Mouse (Mus musculus) frontal cortex, adult (tissue): ENCODE data around the gene Cela3a.

Experiments used
- ATAC-seq: cut with Nextera tagmentation; 2 replicates; pipeline ENCODE4 v1.9.2; 2017; ENCODE audit warnings: mild to moderate bottlenecking, moderate library complexity, mixed read lengths; ENCODE audit not compliant: low TSS enrichment

The Cela3a gene

DNA sequence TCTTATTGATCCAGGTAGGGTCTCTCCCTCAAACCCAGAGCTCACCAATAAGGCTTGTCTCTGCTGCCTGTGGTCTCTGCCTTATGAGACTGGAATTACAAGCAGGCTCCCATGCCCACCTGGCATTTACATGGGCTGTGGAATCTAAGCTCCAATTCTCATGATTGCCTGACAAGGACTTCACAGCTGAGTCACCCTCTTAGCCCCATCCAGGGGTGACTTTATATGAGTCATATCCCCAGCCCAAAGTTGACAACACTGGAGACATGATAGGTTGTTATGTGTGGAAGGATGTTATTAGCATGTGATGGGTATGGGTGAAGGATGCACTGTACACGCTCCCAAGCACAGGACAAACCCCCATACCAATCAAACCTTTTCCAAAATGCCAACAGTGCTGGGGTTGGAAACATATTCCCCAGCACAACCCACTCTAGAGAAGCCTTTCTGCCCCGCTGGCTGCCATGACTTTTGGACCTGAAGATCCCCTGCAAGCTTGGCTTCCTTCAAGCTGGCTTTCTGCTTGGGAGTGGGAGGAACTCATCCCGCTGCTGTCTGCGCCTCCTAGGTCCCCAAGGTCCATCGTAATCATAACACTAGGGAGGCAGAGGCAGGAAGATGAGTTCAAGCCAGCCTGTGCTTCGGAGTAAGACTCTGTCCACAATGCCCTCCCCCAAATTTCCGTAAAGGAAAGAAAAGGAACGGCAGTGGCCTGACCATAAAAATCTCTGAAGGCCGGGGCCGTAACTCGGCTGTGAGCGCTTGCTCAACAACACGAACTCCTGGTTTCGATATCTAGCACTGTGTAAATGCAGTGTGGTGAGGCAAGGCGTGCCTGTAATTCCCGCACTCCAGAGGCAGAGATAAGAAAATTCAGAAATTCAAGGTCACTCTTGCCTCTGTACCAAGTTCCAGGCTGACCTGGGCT is 37.7 kb downstream of the Cela3a start:
- ATAC-seq: no peak

GRCm38 (mm10) chr4:137369954-137370750 is 39.4 kb downstream of the Cela3a start:
- ATAC-seq: peak; percentile 91

DNA sequence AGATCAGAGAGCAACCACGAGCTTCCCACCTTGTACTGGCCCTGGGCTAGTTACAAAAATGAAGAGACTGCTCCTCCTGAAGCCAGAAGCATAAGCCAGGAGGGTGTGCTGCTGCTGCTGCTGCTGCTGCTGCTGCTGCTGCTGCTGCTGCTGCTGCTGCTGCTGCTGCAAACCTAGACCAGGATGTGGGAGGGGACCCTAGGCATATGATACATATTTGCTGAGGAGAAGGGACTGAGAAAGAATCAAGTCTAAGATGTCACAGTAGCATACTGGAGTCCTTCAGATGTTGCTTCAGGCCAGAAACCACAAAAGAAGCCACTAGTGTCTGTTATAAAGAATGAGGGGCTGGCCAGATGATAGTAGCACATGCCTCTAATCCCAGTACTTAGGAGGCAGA is 41.4 kb downstream of the Cela3a start:
- no peak for ATAC-seq

DNA sequence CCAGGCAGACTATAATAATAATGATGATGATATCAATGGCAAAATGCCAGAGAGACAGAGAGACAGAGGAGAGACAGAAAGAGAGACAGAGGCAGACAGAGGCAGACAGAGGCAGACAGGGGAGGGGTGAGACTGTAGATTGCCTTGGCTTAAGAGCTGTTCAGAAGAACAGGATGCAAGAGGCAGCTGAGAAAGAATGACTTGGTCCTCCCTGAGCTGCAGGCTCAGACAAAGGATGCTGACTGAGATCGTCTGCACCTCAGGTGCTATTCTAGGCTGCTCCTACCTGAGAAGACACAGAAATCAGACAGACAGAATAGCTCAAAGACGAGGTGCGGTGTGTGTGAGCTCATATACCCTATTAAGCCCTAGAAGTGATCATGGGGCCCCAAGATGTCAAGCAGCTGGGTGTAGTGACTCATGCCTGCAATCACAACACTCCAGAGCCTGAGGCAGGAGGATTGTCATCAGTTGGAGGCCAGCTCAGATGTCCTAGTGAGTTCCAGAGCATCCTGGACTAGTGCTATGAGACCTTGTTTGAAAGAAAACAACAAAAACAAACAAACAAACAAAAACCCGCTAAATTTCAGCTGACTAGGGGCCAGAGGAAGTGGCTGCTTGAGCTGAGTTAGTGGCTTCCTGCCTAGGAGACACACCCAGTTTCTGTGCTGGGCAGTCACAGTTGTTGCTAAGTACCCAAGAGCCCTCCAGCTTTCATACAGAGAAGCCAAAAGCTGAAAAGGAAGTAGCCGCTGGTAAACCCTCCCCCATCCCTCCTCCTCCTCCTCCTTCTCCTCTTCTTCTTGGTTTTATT is 42.1 kb downstream of the Cela3a start:
- ATAC-seq: peak; percentile 38; the same call in 1 of the 2 replicates

- ATAC-seq: no peak
These were observed 43.5 kb downstream of the Cela3a start for GRCm38 (mm10) chr4:137366097-137366496.

DNA sequence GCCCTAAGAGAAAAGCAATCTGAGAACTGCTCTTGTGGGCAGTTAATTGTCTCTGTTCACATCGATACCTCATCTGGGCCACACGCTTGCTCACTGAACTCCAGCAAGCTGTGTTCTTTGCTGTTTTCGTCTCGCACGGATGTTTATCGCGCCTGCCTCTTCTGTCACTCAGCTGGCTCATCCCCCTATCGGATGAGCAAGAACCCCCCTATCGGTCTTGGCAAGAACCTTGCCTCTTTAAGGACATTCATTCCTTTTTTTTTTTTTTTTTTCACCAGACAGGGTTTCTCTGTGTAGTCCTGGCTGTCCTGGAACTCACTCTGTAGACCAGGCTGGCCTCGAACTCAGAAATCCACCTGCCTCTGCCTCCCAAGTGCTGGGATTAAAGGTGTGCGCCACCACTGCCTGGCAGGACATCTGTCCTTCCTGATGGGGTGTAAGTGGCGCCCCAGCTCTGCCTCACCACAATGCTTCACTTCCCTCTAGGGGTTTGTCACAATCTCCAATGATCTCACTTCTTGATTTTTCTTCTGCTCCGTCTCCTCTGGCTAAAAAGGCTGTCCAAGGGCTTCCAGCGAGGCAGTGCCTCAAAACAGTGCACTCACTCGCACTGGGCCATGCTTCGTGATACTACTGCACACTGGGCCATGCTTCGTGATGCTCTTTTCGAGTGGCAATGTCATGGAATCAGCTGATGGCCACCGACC is 44.1 kb downstream of the Cela3a start:
- ATAC-seq: no peak

DNA sequence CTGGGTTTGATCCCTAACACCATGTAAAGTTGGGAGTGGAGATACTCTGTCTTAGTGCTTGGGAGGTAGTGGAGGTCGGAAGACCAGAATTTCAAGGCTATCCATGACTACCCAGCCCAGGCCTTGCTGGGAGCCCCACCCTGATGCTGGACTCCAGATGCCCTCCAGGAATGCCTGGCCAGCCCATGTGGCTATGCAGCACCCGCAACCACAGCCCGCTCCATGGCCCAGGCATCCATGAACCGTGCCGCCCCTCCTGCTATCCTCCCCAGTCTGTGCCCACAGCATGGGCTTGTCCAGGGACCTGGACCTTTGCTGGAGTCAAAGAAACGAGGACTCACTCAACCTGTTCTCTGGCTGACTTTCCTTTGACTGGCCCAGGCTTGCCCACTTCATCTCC is 44.8 kb downstream of the Cela3a start:
- no peak for ATAC-seq

- ATAC-seq: no peak
These were observed 48.6 kb downstream of the Cela3a start for GRCm38 (mm10) chr4:137360996-137361395.

GRCm38 (mm10) chr4:137358291-137359002 is 51.1 kb downstream of the Cela3a start:
- no peak for ATAC-seq

DNA sequence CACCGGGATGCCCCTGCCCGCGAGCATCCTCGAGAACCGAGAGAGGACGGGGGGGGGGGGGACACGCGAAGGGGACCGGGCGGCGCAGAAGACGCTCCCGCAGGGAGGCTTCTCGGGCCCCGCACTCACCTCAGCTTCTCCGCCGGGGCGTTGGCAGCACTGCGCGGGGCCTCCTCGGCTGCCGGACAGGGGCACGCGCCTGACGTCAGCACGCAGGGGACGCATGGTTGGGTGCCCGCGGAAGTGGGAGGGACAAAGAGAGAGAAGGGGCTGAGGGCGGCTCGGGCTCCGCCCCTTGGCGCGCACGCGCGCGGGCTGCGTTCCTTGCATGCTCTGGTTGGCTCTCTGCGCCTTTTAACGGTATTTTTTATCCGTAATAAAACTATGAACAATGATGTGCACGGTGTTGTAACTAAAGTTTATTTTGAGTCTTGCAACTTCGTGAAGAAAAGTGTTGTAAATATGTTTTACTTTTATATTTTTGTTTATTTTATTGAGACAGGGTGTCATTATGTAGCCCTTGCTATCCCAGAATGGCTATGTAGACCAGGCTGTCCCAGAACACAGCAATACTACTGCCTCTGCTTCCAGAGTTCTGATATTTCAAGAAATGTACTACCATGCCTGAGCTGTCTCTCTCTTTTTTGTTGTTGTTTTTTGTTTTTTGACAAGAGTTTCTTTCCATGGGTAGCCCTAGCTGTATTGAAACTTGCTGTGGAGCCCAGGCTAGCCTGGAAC is 51.9 kb downstream of the Cela3a start, which contains the start of gene Cdc42:
TSS of gene Cdc42 (minus strand) at position 204 of the 738 bp plus-strand sequence.
- ATAC-seq: peak; percentile 99

DNA sequence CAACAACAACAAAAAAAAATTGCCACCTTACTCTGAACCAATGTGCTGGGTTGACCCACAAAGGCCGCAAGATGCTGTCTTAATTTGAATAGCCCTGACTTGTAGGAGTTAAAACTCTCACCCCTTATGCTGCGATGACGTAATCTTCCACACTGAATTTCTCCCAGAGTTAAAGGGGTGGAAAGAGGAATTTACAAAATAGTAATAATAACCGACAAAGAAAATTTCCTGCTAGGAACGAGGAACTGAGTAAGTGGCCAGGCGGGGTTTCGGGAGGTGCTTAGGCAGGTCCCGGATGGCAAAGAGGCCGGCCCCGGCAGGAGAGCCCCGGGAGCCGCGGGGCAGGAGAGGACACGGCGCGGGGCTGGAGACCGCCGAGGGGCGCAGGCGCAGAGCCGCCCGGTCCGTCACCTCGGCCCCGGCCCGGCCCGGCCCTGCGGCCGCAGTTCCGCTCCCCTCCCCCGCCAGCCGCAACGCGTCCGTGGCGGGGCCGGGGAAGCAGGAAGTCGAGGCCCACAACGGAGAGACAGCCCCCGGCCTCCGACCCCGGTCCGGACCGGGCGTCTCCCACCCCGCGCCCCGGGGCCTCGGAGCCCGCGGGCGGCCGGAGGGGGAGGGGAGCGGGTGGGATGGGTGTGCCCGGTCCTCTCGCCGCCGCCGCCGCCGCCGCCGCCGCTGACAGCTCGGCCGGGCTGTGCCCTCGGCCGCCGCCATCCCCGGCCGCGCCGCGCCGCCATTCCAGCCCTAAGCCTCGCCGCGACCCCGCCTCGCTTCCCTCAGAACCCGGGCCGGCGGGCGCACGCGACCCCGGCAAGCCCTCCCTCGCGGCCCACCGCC is 52.7 kb downstream of the Cela3a start:
- ATAC-seq: peak; percentile 36; the same call in 1 of the 2 replicates
